Mouse (Mus musculus) olfactory bulb, adult 2 months (tissue): ENCODE data around the gene AA467197. TPM values are rescaled to one million over a fixed set of nuclear protein-coding genes. Genes with fewer than 3 reads are reported as not detected.

Source experiments
- H3K27ac ChIP-seq: fragments of 200-500 bp; 2 replicates; pipeline ENCODE4 v1.5.1; 2012; ENCODE audit warnings: low read depth, low read length; ENCODE audit not compliant: insufficient read depth
- H3K4me1 ChIP-seq: fragments of 200-500 bp; 2 replicates; pipeline ENCODE4 v1.6.1; 2012; ENCODE audit warnings: low read length; ENCODE audit not compliant: control insufficient read depth, insufficient read depth
- H3K4me3 ChIP-seq: fragments of 200-500 bp; 2 replicates; pipeline ENCODE4 v1.5.1; 2012; ENCODE audit warnings: mild to moderate bottlenecking, low read depth, low read length, moderate library complexity; ENCODE audit not compliant: insufficient read depth
- CTCF ChIP-seq: fragments of 200-500 bp; IDR thresholded peaks from 2 replicates; pipeline ENCODE4 v1.5.1; 2012; ENCODE audit warnings: low read depth, mild to moderate bottlenecking, low read length, moderate library complexity; ENCODE audit not compliant: insufficient read depth
- POLR2A ChIP-seq: fragments of 200-500 bp; IDR thresholded peaks from 2 replicates; pipeline ENCODE4 v1.6.1; 2012; ENCODE audit warnings: mild to moderate bottlenecking, low read depth, low read length, moderate library complexity; ENCODE audit not compliant: insufficient read depth
- WGBS: fragments of 180-500 bp; shearing (Covaris S2); methylation state at CpG from one replicate; pipeline ENCODE4 v1.1.7; 2018; 5-methylcytosine and 5-hydroxymethylcytosine counted together
- polyA plus RNA-seq: library from polyadenylated mRNA; stranded (reverse); fragments of >200 nt; gene quantifications from 2 replicates; pipeline ENCODE4 v1.2.4, GENCODE M21; 2012; ENCODE audit warnings: low replicate concordance; ENCODE audit not compliant: missing spikeins, insufficient read depth, insufficient read length

Gene AA467197
- not detected in 2 replicates for polyA plus RNA-seq

GRCm38 (mm10) chr2:122636686-122637085, at the start of gene AA467197:
Gene AA467197 (plus strand): TSS chr2:122636986.
- H3K4me1 ChIP-seq: peaks cover 4% of the 10 kb centered on the region; the same call in 1 of the 2 replicates
- no peak within 1 kb of the TSS for H3K27ac ChIP-seq
- no peak for TF ChIP-seq CTCF
- WGBS: 75% methylated on average over 3 of the region's 3 CpGs
- peak within 1 kb of the TSS; percentile 41 for H3K4me3 ChIP-seq

- H3K4me3 ChIP-seq: no peak overlapping the region
- WGBS: 60% methylated on average over 8 of the region's 8 CpGs
- no peak overlapping the region for H3K27ac ChIP-seq
- no peaks in the 10 kb centered on the region for H3K4me1 ChIP-seq
- TF ChIP-seq POLR2A (no peak), CTCF (no peak)
These were observed 48.8 kb upstream of the AA467197 start for GRCm38 (mm10) chr2:122587861-122588519.

GRCm38 (mm10) chr2:122590351-122590750, 46.4 kb upstream of the AA467197 start:
- Histone ChIP-seq H3K4me1 (no peaks in the 10 kb centered on the region), H3K4me3 (no peak overlapping the region), H3K27ac (no peak overlapping the region)
- TF ChIP-seq CTCF (no peak), POLR2A (no peak)
- 83% methylated on average over 1 of the region's 1 CpGs for WGBS

- H3K4me1 ChIP-seq: no peaks in the 10 kb centered on the region
- H3K27ac ChIP-seq: no peak overlapping the region
- no peak for TF ChIP-seq CTCF
- TF ChIP-seq POLR2A: no peak
- no peak overlapping the region for H3K4me3 ChIP-seq
- 73% methylated on average over 2 of the region's 2 CpGs for WGBS
These were observed 45.6 kb upstream of the AA467197 start for GRCm38 (mm10) chr2:122591213-122591612.

- Histone ChIP-seq H3K4me1 (no peaks in the 10 kb centered on the region), H3K4me3 (no peak overlapping the region), H3K27ac (no peak overlapping the region)
- TF ChIP-seq CTCF: no peak
- no peak for TF ChIP-seq POLR2A
- WGBS: 94% methylated on average over 16 of the region's 16 CpGs
These were observed 41.3 kb upstream of the AA467197 start for GRCm38 (mm10) chr2:122595461-122595860.

GRCm38 (mm10) chr2:122599736-122600135, 37.0 kb upstream of the AA467197 start:
- Histone ChIP-seq H3K4me3 (no peak overlapping the region), H3K4me1 (no peaks in the 10 kb centered on the region), H3K27ac (no peak overlapping the region)
- TF ChIP-seq POLR2A (no peak), CTCF (no peak)
- WGBS: 65% methylated on average over 2 of the region's 2 CpGs

- Histone ChIP-seq H3K27ac (no peak overlapping the region), H3K4me1 (no peaks in the 10 kb centered on the region), H3K4me3 (no peak overlapping the region)
- no peak for TF ChIP-seq CTCF
- 63% methylated on average over 2 of the region's 2 CpGs for WGBS
These were observed 35.4 kb upstream of the AA467197 start for GRCm38 (mm10) chr2:122601354-122601753.

GRCm38 (mm10) chr2:122605829-122606228, 31.0 kb upstream of the AA467197 start:
- TF ChIP-seq CTCF (no peak), POLR2A (no peak)
- 59% methylated on average over 5 of the region's 5 CpGs for WGBS
- H3K27ac ChIP-seq: no peak overlapping the region
- peaks cover 5% of the 10 kb centered on the region; the same call in 1 of the 2 replicates for H3K4me1 ChIP-seq
- H3K4me3 ChIP-seq: no peak overlapping the region

- no peak overlapping the region for H3K4me3 ChIP-seq
- H3K4me1 ChIP-seq: peaks cover 6% of the 10 kb centered on the region; the same call in 1 of the 2 replicates
- 76% methylated on average over 9 of the region's 9 CpGs for WGBS
- no peak overlapping the region for H3K27ac ChIP-seq
- TF ChIP-seq CTCF (no peak), POLR2A (no peak)
These were observed 28.0 kb upstream of the AA467197 start for GRCm38 (mm10) chr2:122608820-122609219.
